Mouse (Mus musculus): ENCODE measurements around the gene Sacm1l. TPM values are rescaled to one million over a fixed set of nuclear protein-coding genes. Genes with fewer than 3 reads are reported as not detected.

Gene Sacm1l
- total and polyA plus RNA-seq, 3 experiments, result 20.5 to 21.7 TPM; not detected in 1

- DNase-seq (ENCODE audit: low read depth, low spot score), result no peak
- Histone ChIP-seq H3K4me1 (ENCODE audit: control insufficient read depth in 1 of 2, insufficient read depth in 2 of 2, low read length in 2 of 2) (no peaks in the 10 kb centered on the region), H3K79me2 (ENCODE audit: control insufficient read depth, insufficient read depth, low read length, poor library complexity) (no peaks in the 10 kb centered on the region), H3K36me3 (ENCODE audit: control insufficient read depth in 1 of 2, insufficient read depth in 2 of 2, low read length in 2 of 2) (peaks cover 0 to 3% of the 10 kb centered on the region in 2 experiments; a peak in 2 of 4 replicates), H3K27ac (ENCODE audit: control insufficient read depth, low read depth, low read length) (no peak overlapping the region), H3K9me3 (replicated peaks; ENCODE audit: insufficient read depth, low read length) (no peaks in the 10 kb centered on the region), H3K9ac (ENCODE audit: control insufficient read depth, low read depth, low read length, poor library complexity, severe bottlenecking) (no peak overlapping the region), H3K4me3 (ENCODE audit: control insufficient read depth in 1 of 2, insufficient read depth in 1 of 2, low read depth in 2 of 2, low read length in 2 of 2) (no peak overlapping the region), H3K27me3 (ENCODE audit: control insufficient read depth in 1 of 2, insufficient read depth in 2 of 2, low read length in 2 of 2) (no peaks in the 10 kb centered on the region)
- TF ChIP-seq MAZ (IDR thresholded peaks at IDR 0.05; ENCODE audit: low read depth, low read length), result no peak
- no peak for TF ChIP-seq CHD2 (IDR thresholded peaks at IDR 0.05; ENCODE audit: low read length)
- TF ChIP-seq POLR2A (IDR thresholded peaks at IDR 0.05; ENCODE audit: control insufficient read depth in 1 of 2, insufficient read depth in 1 of 2, low read depth in 1 of 2, low read length in 2 of 2, poor library complexity in 1 of 2), result no peak
- no peak for TF ChIP-seq RCOR1 (IDR thresholded peaks at IDR 0.05; ENCODE audit: low read depth, low read length)
- TF ChIP-seq GATA1 (IDR thresholded peaks at IDR 0.05; ENCODE audit: low read depth, low read length), result no peak
- TF ChIP-seq CHD1 (IDR thresholded peaks at IDR 0.05; ENCODE audit: low read depth, low read length), result no peak
- TF ChIP-seq MYC (IDR thresholded peaks at IDR 0.05; ENCODE audit: low read depth, low read length), result no peak
- TF ChIP-seq POLR2AphosphoS5 (IDR thresholded peaks at IDR 0.05; ENCODE audit: borderline replicate concordance, low read depth, low read length), result no peak
- TF ChIP-seq KAT2A (conservative IDR thresholded peaks at IDR 0.05; ENCODE audit: low read depth, low read length), result no peak
- TF ChIP-seq MYB (IDR thresholded peaks at IDR 0.05; ENCODE audit: low read depth, low read length), result no peak
- no peak for TF ChIP-seq MEF2A (IDR thresholded peaks at IDR 0.05; ENCODE audit: extremely low read depth, insufficient replicate concordance, low read depth, low read length, poor library complexity, severe bottlenecking)
- no peak for TF ChIP-seq ZMIZ1 (IDR thresholded peaks at IDR 0.05; ENCODE audit: low read depth, low read length)
- TF ChIP-seq USF1 (IDR thresholded peaks at IDR 0.05; ENCODE audit: low read depth, low read length), result no peak
- no peak for TF ChIP-seq HCFC1 (IDR thresholded peaks at IDR 0.05; ENCODE audit: low read depth, low read length)
- no peak for TF ChIP-seq POLR2AphosphoS2 (IDR thresholded peaks at IDR 0.05; ENCODE audit: low read length)
- no peak for TF ChIP-seq CTCF (IDR thresholded peaks at IDR 0.05 in 2 of 3, conservative IDR thresholded peaks at IDR 0.05 in 1 of 3; ENCODE audit: control insufficient read depth in 1 of 3, insufficient read depth in 1 of 3, low read depth in 2 of 3, low read length in 3 of 3, poor library complexity in 1 of 3, severe bottlenecking in 1 of 3)
These were observed 10.3 kb upstream of the Sacm1l start for GRCm38 (mm10) chr9:123518969-123519894.

- Histone ChIP-seq H3K9me3 (replicated peaks; ENCODE audit: insufficient read depth, low read length) (no peaks in the 10 kb centered on the region), H3K79me2 (ENCODE audit: control insufficient read depth, insufficient read depth, low read length, poor library complexity) (no peaks in the 10 kb centered on the region), H3K4me3 (ENCODE audit: control insufficient read depth in 1 of 2, insufficient read depth in 1 of 2, low read depth in 2 of 2, low read length in 2 of 2) (no peak overlapping the region), H3K36me3 (ENCODE audit: control insufficient read depth in 1 of 2, insufficient read depth in 2 of 2, low read length in 2 of 2) (peaks cover 3 to 5% of the 10 kb centered on the region in 2 experiments), H3K9ac (ENCODE audit: control insufficient read depth, low read depth, low read length, poor library complexity, severe bottlenecking) (no peak overlapping the region), H3K4me1 (ENCODE audit: control insufficient read depth in 1 of 2, insufficient read depth in 2 of 2, low read length in 2 of 2) (peaks cover 4 to 5% of the 10 kb centered on the region in 2 experiments; a peak in 3 of 4 replicates), H3K27ac (ENCODE audit: control insufficient read depth, low read depth, low read length) (no peak overlapping the region), H3K27me3 (ENCODE audit: control insufficient read depth in 1 of 2, insufficient read depth in 2 of 2, low read length in 2 of 2) (no peaks in the 10 kb centered on the region)
- no peak for DNase-seq (ENCODE audit: low read depth, low spot score)
- TF ChIP-seq ZC3H11A (IDR thresholded peaks at IDR 0.05; ENCODE audit: low read depth, low read length) (no peak), TAL1 (IDR thresholded peaks at IDR 0.05; ENCODE audit: low read length) (no peak), ETS1 (IDR thresholded peaks at IDR 0.05; ENCODE audit: low read depth, low read length) (no peak), SIN3A (IDR thresholded peaks at IDR 0.05; ENCODE audit: low read length) (no peak), ZKSCAN1 (IDR thresholded peaks at IDR 0.05; ENCODE audit: low read depth, low read length) (no peak), ZNF384 (IDR thresholded peaks at IDR 0.05; ENCODE audit: low read depth, low read length) (no peak), BHLHE40 (IDR thresholded peaks at IDR 0.05; ENCODE audit: borderline replicate concordance, low read depth, low read length) (no peak), TCF12 (IDR thresholded peaks at IDR 0.05; ENCODE audit: low read depth, low read length) (no peak), RCOR1 (IDR thresholded peaks at IDR 0.05; ENCODE audit: low read depth, low read length) (no peak), SMC3 (IDR thresholded peaks at IDR 0.05; ENCODE audit: low read depth, low read length) (no peak), GABPA (IDR thresholded peaks at IDR 0.05; ENCODE audit: low read depth, low read length) (no peak), USF2 (IDR thresholded peaks at IDR 0.05; ENCODE audit: borderline replicate concordance in 1 of 2, insufficient read depth in 1 of 2, low read depth in 1 of 2, low read length in 2 of 2) (no peak), MEF2A (IDR thresholded peaks at IDR 0.05; ENCODE audit: extremely low read depth, insufficient replicate concordance, low read depth, low read length, poor library complexity, severe bottlenecking) (no peak), NELFE (IDR thresholded peaks at IDR 0.05; ENCODE audit: low read depth, low read length) (no peak), USF1 (IDR thresholded peaks at IDR 0.05; ENCODE audit: low read depth, low read length) (no peak), HCFC1 (IDR thresholded peaks at IDR 0.05; ENCODE audit: low read depth, low read length) (no peak)
These were observed 8.8 kb upstream of the Sacm1l start for GRCm38 (mm10) chr9:123520735-123521134.
